Comparison of ENCODE assay signal across 10 mouse cellular contexts in the genomic region with DNA sequence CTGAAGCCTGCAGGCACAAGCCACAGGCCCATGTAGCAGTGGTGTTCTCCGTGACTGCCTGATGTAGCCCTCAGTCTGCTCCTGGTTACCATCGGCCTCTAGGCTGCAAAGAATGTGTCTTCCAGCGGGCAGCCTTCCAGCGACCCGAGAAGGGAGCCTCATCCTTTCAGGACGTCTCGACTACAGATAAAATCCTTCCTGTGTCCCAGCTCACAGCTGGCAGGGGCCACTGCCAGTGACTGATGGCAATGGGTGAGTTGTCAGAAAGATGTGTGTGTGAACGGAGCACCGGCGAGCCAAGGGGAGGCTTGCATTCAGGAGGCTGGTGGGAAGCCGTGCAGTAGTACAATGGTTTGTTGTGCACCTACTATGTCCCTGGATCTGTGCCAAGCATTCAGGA.
DNase-seq lines count a peak whose midpoint lies in the region; ATAC-seq and TF ChIP-seq lines count a peak whose summit lies in the region.
"Had no signal": no experiment of that assay in that cellular context is flagged by ENCODE, and none has a peak within 500 bp of the region (broad histone marks: within the 10 kb centered on the region; RNA-seq: fewer than 3 reads in every experiment).

No protein-coding gene starts in this region.

- no peak overlapping the region; the same call in 1 of the 2 replicates for H3K27ac ChIP-seq in midbrain, postnatal 0 days (ENCODE audit: low read depth, low read length)
- H3K27ac ChIP-seq: left cerebral cortex, adult 2 months had no signal

- no peaks in the 10 kb centered on the region for H3K36me3 ChIP-seq in midbrain, postnatal 0 days (ENCODE audit: insufficient read depth, low read length)

- TF ChIP-seq POLR2A in lung, adult 2 months (IDR thresholded peaks at IDR 0.05; ENCODE audit: borderline replicate concordance, extremely low read depth, low read depth, low read length): no peak

- no peak overlapping the region for H3K4me3 ChIP-seq in lung, adult 2 months (replicated peaks; ENCODE audit: extremely low read depth, low read depth, low read length)
- H3K4me3 ChIP-seq in midbrain, postnatal 0 days (ENCODE audit: low read depth, low read length): no peak overlapping the region
- H3K4me3 ChIP-seq: left cerebral cortex, adult 2 months had no signal

- no peak overlapping the region for H3K4me2 ChIP-seq in midbrain, postnatal 0 days (ENCODE audit: low read depth, low read length, poor library complexity, severe bottlenecking)

- H3K27me3 ChIP-seq in midbrain, postnatal 0 days (ENCODE audit: insufficient read depth, low read length): no peaks in the 10 kb centered on the region

- no peaks in the 10 kb centered on the region for H3K9me3 ChIP-seq in midbrain, postnatal 0 days (ENCODE audit: low read length)

- no peaks in the 10 kb centered on the region for H3K4me1 ChIP-seq in lung, adult 2 months (ENCODE audit: control insufficient read depth, insufficient read depth, low read length)
- no peaks in the 10 kb centered on the region for H3K4me1 ChIP-seq in midbrain, postnatal 0 days (ENCODE audit: insufficient read depth, low read length)

- no peak overlapping the region for H3K9ac ChIP-seq in midbrain, postnatal 0 days (replicated peaks; ENCODE audit: low read length, poor library complexity, severe bottlenecking)

- peak; percentile 28 to 36 for DNase-seq in frontal cortex, postnatal 10 days (ENCODE audit: low spot score in 2 of 2)
- DNase-seq in frontal cortex, postnatal 25 days (ENCODE audit: low spot score in 2 of 2): no peak
- peak; percentile 24 to 33 for DNase-seq in lung, adult 18-20 months
- DNase-seq in lung, adult 2 months: no peak
- peak; percentile 68 to 83 for DNase-seq in kidney, postnatal 25 days
- DNase-seq in midbrain, postnatal 0 days (ENCODE audit: low spot score): peak; percentile 84
- no peak for DNase-seq in T-cell, adult 2 months (ENCODE audit: low spot score)
- no peak for DNase-seq in thymus, postnatal 10 days (ENCODE audit: low spot score in 2 of 2)
- DNase-seq: heart, adult 18-20 months had no signal

- ATAC-seq in midbrain, postnatal 0 days (ENCODE audit: low FRiP score): peak; percentile 85

- TF ChIP-seq CTCF in lung, adult 2 months (IDR thresholded peaks at IDR 0.05; ENCODE audit: insufficient read depth, low read length): no peak
- TF ChIP-seq CTCF in midbrain, postnatal 0 days (IDR thresholded peaks at IDR 0.05): no peak

- WGBS in lung, adult 2 months: 45% methylated on average over 11 of the region's 11 CpGs
- 67% methylated on average over 11 of the region's 11 CpGs for WGBS in midbrain, postnatal 0 days

Comparison
In these comparisons a context has a peak if more than half of its experiments do, and no peak if none do; other contexts are left out.
1. DNase-seq: peak in frontal cortex, postnatal 10 days (2 of 2), lung, adult 18-20 months (2 of 2), kidney, postnatal 25 days (2 of 2) and midbrain, postnatal 0 days (single experiment); none in frontal cortex, postnatal 25 days (0 of 2), lung, adult 2 months (single experiment), T-cell, adult 2 months (single experiment) and thymus, postnatal 10 days (0 of 2).